Mouse (Mus musculus) subcutaneous adipose tissue, adult 2 months (tissue): Measurements from ENCODE around the gene Rgs17. TPM values are rescaled to one million over a fixed set of nuclear protein-coding genes. Genes with fewer than 3 reads are reported as not detected.

Experiments used
- polyA plus RNA-seq: library from polyadenylated mRNA; depleted of rRNA; stranded (reverse); fragments of >200 nt; gene quantifications from 2 replicates; pipeline ENCODE4 v1.2.3, GENCODE M21; 2012; ENCODE audit warnings: low replicate concordance; rRNA removed

The Rgs17 gene
- polyA plus RNA-seq: 0.07 and 0.36 TPM in 2 replicates

GRCm38 (mm10) chr10:5922294-5922828 lies at the start of gene Rgs17:
Gene Rgs17, minus strand, starts transcription at chr10:5922400.

GRCm38 (mm10) chr10:5823740-5824491 lies 98.3 kb downstream of the Rgs17 start, which contains the start of gene Mtrf1l:
Gene Mtrf1l, minus strand, starts transcription at chr10:5823910.

GRCm38 (mm10) chr10:5805243-5805730 lies 116.9 kb downstream of the Rgs17 start, which contains the start of gene Fbxo5:
Gene Fbxo5, minus strand, starts transcription at chr10:5805600.

Other genes with a start within 250 kb of the Rgs17 start
- 0.70 and 2.6 TPM in 2 replicates for gene Fbxo5, start 116.8 kb downstream of the Rgs17 start, polyA plus RNA-seq
- gene Mtrf1l, start 98.5 kb downstream of the Rgs17 start, polyA plus RNA-seq: 0.99 and 3.4 TPM in 2 replicates